Mouse (Mus musculus) MEL (cell line): ENCODE measurements around the gene Trmt5. TPM values are rescaled to one million over a fixed set of nuclear protein-coding genes. Genes with fewer than 3 reads are reported as not detected.

ENCODE experiments used
- DNase-seq: peaks from one replicate; pipeline ENCODE4 v3.0.0; 2011; ENCODE audit warnings: low read depth, low spot score
- H3K27ac ChIP-seq: 2 replicates; pipeline ENCODE4 v1.5.1; 2012; ENCODE audit warnings: low read depth, mild to moderate bottlenecking, control low read depth, low read length, moderate library complexity; ENCODE audit not compliant: control insufficient read depth
- H3K27me3 ChIP-seq, 2 experiments: fragments of 150-350 bp in 1 of 2; sonication (generic) in 1 of 2; 2 replicates each; pipeline ENCODE4 v1.6.1; 2012; ENCODE audit warnings: low read length in 2 of 2, mild to moderate bottlenecking in 2 of 2, improper control_type of control experiment in 1 of 2, moderate library complexity in 1 of 2; ENCODE audit not compliant: insufficient read depth in 2 of 2, control insufficient read depth in 1 of 2
- H3K36me3 ChIP-seq, 2 experiments: 2 replicates each; pipeline ENCODE4 v1.6.1; 2012 to 2014; ENCODE audit warnings: low read length in 2 of 2, improper control_type of control experiment in 1 of 2, inconsistent platforms in 1 of 2, mild to moderate bottlenecking in 1 of 2; ENCODE audit not compliant: insufficient read depth in 2 of 2, control insufficient read depth in 1 of 2
- H3K4me1 ChIP-seq, 2 experiments: fragments of 150-350 bp in 1 of 2; sonication (generic) in 1 of 2; 2 replicates each; pipeline ENCODE4 v1.6.1; 2012; ENCODE audit warnings: low read length in 2 of 2, improper control_type of control experiment in 1 of 2, mild to moderate bottlenecking in 1 of 2; ENCODE audit not compliant: insufficient read depth in 2 of 2, control insufficient read depth in 1 of 2
- H3K4me3 ChIP-seq, 2 experiments: fragments of 150-350 bp in 1 of 2; sonication (generic) in 1 of 2; 2 replicates each; pipeline ENCODE4 v1.5.1; 2012; ENCODE audit warnings: low read depth in 2 of 2, low read length in 2 of 2, mild to moderate bottlenecking in 2 of 2, moderate library complexity in 2 of 2, control low read depth in 1 of 2, improper control_type of control experiment in 1 of 2; ENCODE audit not compliant: control insufficient read depth in 1 of 2, insufficient read depth in 1 of 2
- H3K79me2 ChIP-seq: 2 replicates; pipeline ENCODE4 v1.6.1; 2012; ENCODE audit warnings: mild to moderate bottlenecking, low read length, moderate library complexity; ENCODE audit not compliant: control insufficient read depth, poor library complexity, insufficient read depth
- H3K9ac ChIP-seq: 2 replicates; pipeline ENCODE4 v1.6.1; 2012; ENCODE audit warnings: low read depth, mild to moderate bottlenecking, control low read depth, low read length, moderate library complexity; ENCODE audit not compliant: control insufficient read depth, poor library complexity, severe bottlenecking
- H3K9me3 ChIP-seq: fragments of 150-350 bp; sonication (generic); replicated peaks from 2 replicates; pipeline ENCODE4 v1.6.1; 2012; ENCODE audit warnings: mild to moderate bottlenecking, low read length, improper control_type of control experiment, moderate library complexity; ENCODE audit not compliant: insufficient read depth
- BHLHE40 ChIP-seq: IDR thresholded peaks from 2 replicates; pipeline ENCODE4 v1.6.1; 2012; ENCODE audit warnings: low read depth, mild to moderate bottlenecking, inconsistent platforms, low read length, improper control_type of control experiment, borderline replicate concordance
- CHD1 ChIP-seq: IDR thresholded peaks from 2 replicates; pipeline ENCODE4 v1.6.1; 2012; ENCODE audit warnings: low read depth, mild to moderate bottlenecking, inconsistent platforms, low read length, improper control_type of control experiment
- CHD2 ChIP-seq: IDR thresholded peaks from 2 replicates; pipeline ENCODE4 v1.6.1; 2011; ENCODE audit warnings: low read length, improper control_type of control experiment
- E2F4 ChIP-seq: IDR thresholded peaks from 2 replicates; pipeline ENCODE4 v1.6.1; 2011; ENCODE audit warnings: low read depth, low read length, improper control_type of control experiment, borderline replicate concordance
- ETS1 ChIP-seq: IDR thresholded peaks from 2 replicates; pipeline ENCODE4 v1.6.1; 2012; ENCODE audit warnings: low read depth, mild to moderate bottlenecking, inconsistent platforms, low read length, improper control_type of control experiment, moderate library complexity
- GABPA ChIP-seq: IDR thresholded peaks from 2 replicates; pipeline ENCODE4 v1.6.1; 2012; ENCODE audit warnings: low read depth, mild to moderate bottlenecking, inconsistent platforms, low read length, improper control_type of control experiment, moderate library complexity
- MAFK ChIP-seq: IDR thresholded peaks from 2 replicates; pipeline ENCODE4 v1.6.1; 2011; ENCODE audit warnings: low read depth, mild to moderate bottlenecking, low read length, improper control_type of control experiment, borderline replicate concordance
- MAX ChIP-seq: IDR thresholded peaks from 2 replicates; pipeline ENCODE4 v1.6.1; 2011; ENCODE audit warnings: low read length, improper control_type of control experiment
- MAZ ChIP-seq: IDR thresholded peaks from 2 replicates; pipeline ENCODE4 v1.6.1; 2012; ENCODE audit warnings: low read depth, mild to moderate bottlenecking, inconsistent platforms, low read length, improper control_type of control experiment
- MEF2A ChIP-seq: IDR thresholded peaks from 2 replicates; pipeline ENCODE4 v1.6.1; 2014; ENCODE audit warnings: low read depth, mild to moderate bottlenecking, inconsistent platforms, low read length, improper control_type of control experiment; ENCODE audit not compliant: poor library complexity, insufficient replicate concordance, severe bottlenecking; ENCODE audit errors: extremely low read depth
- MXI1 ChIP-seq: IDR thresholded peaks from 2 replicates; pipeline ENCODE4 v1.6.1; 2011; ENCODE audit warnings: mild to moderate bottlenecking, low read depth, low read length, improper control_type of control experiment
- MYB ChIP-seq: IDR thresholded peaks from 2 replicates; pipeline ENCODE4 v1.6.1; 2011; ENCODE audit warnings: mild to moderate bottlenecking, low read depth, low read length, improper control_type of control experiment
- MYC ChIP-seq: IDR thresholded peaks from 2 replicates; pipeline ENCODE4 v1.6.1; 2011; ENCODE audit warnings: low read depth, mild to moderate bottlenecking, low read length, improper control_type of control experiment, moderate library complexity
- NELFE ChIP-seq: IDR thresholded peaks from 2 replicates; pipeline ENCODE4 v1.6.1; 2011; ENCODE audit warnings: low read depth, low read length, improper control_type of control experiment
- NRF1 ChIP-seq: IDR thresholded peaks from 2 replicates; pipeline ENCODE4 v1.6.1; 2014; ENCODE audit warnings: low read depth, mild to moderate bottlenecking, inconsistent platforms, low read length, improper control_type of control experiment, moderate library complexity; ENCODE audit not compliant: poor library complexity, insufficient read depth, severe bottlenecking
- POLR2A ChIP-seq, 2 experiments: IDR thresholded peaks; 2 replicates each; pipeline ENCODE4 v1.6.1; 2011 to 2012; ENCODE audit warnings: low read length in 2 of 2, mild to moderate bottlenecking in 2 of 2, control low read depth in 1 of 2, improper control_type of control experiment in 1 of 2, low read depth in 1 of 2, moderate library complexity in 1 of 2; ENCODE audit not compliant: control insufficient read depth in 1 of 2, insufficient read depth in 1 of 2, poor library complexity in 1 of 2
- RCOR1 ChIP-seq: IDR thresholded peaks from 2 replicates; pipeline ENCODE4 v1.6.1; 2012; ENCODE audit warnings: low read depth, mild to moderate bottlenecking, inconsistent platforms, low read length, improper control_type of control experiment
- SIN3A ChIP-seq: IDR thresholded peaks from 2 replicates; pipeline ENCODE4 v1.6.1; 2012; ENCODE audit warnings: low read length, improper control_type of control experiment, inconsistent platforms
- TAL1 ChIP-seq: IDR thresholded peaks from 2 replicates; pipeline ENCODE4 v1.6.1; 2012; ENCODE audit warnings: mild to moderate bottlenecking, inconsistent platforms, low read length, moderate library complexity, mixed read lengths
- USF1 ChIP-seq: IDR thresholded peaks from 2 replicates; pipeline ENCODE4 v1.6.1; 2014; ENCODE audit warnings: low read depth, mild to moderate bottlenecking, inconsistent platforms, low read length, improper control_type of control experiment, moderate library complexity
- ZC3H11A ChIP-seq: IDR thresholded peaks from 2 replicates; pipeline ENCODE4 v1.6.1; 2012; ENCODE audit warnings: low read depth, mild to moderate bottlenecking, inconsistent platforms, low read length, improper control_type of control experiment
- ZKSCAN1 ChIP-seq: IDR thresholded peaks from 2 replicates; pipeline ENCODE4 v1.6.1; 2012; ENCODE audit warnings: low read depth, mild to moderate bottlenecking, inconsistent platforms, low read length, improper control_type of control experiment, moderate library complexity
- ZMIZ1 ChIP-seq: IDR thresholded peaks from 2 replicates; pipeline ENCODE4 v1.6.1; 2012; ENCODE audit warnings: low read depth, mild to moderate bottlenecking, inconsistent platforms, low read length, improper control_type of control experiment, moderate library complexity
- polyA plus RNA-seq, 2 experiments: library from polyadenylated mRNA; stranded (reverse) in 1 of 2; unstranded in 1 of 2; fragments of >175 nt in 1 of 2; fragments of >200 nt in 1 of 2; gene quantifications; 2 replicates each; pipeline versions ENCODE4 v1.2.1 to v1.2.4; 2012; ENCODE audit warnings: low replicate concordance in 2 of 2, low read depth in 1 of 2; ENCODE audit not compliant: insufficient read length in 2 of 2, insufficient read depth in 1 of 2, missing spikeins in 1 of 2
- total RNA-seq: library from RNA; depleted of rRNA; stranded (reverse); fragments of 300-350 nt; gene quantifications from 2 replicates; pipeline ENCODE4 v1.2.3, GENCODE M21; 2012

The Trmt5 gene
- total and polyA plus RNA-seq, 3 experiments: 24.0 to 28.1 TPM; not detected in 1

DNA sequence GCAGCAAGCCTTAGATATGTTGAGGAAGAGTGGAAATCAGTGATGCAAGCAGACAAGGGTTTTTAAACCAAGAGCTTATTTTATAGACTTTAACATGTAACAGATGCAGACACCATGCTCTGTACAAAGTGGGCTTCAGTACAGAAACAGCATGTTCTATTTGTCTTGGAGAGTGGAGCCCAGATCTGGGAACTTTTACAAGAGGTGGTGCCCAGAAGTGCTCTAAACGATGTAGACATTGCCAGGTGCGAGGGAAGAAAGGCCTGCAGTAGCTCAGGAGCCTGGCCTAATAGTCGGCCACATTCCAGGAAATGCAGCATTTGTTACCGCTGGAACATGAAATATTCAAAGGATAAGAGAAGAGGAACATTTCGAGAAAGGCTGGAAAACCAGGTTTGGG is 40.8 kb downstream of the Trmt5 start:
- H3K9ac ChIP-seq: no peak overlapping the region
- H3K27ac ChIP-seq: no peak overlapping the region
- H3K79me2 ChIP-seq: no peaks in the 10 kb centered on the region
- 0 out of 4 replicates have a peak, but pooled peaks cover 0 to 2% of the 10 kb centered on the region in 2 experiments for H3K4me1 ChIP-seq
- H3K36me3 ChIP-seq: no peaks in the 10 kb centered on the region; a peak in 1 of 4 replicates
- TF ChIP-seq MYB (no peak), MAZ (no peak), ZKSCAN1 (no peak), CHD2 (no peak), MEF2A (no peak), ZMIZ1 (no peak), GABPA (no peak), SIN3A (no peak), E2F4 (no peak), ZC3H11A (no peak), USF1 (no peak), MYC (no peak), MAX (no peak), RCOR1 (no peak), BHLHE40 (no peak)
- H3K9me3 ChIP-seq: no peaks in the 10 kb centered on the region
- no peak for DNase-seq
- H3K4me3 ChIP-seq: no peak overlapping the region
- no peaks in the 10 kb centered on the region for H3K27me3 ChIP-seq

- H3K27me3 ChIP-seq: no peaks in the 10 kb centered on the region
- no peaks in the 10 kb centered on the region for H3K9me3 ChIP-seq
- no peak overlapping the region for H3K9ac ChIP-seq
- no peak for DNase-seq
- TF ChIP-seq NRF1 (no peak), TAL1 (no peak), POLR2A (IDR thresholded peaks at IDR 0.05; ENCODE audit: control insufficient read depth in 1 of 2, insufficient read depth in 1 of 2, low read depth in 1 of 2, low read length in 2 of 2, poor library complexity in 1 of 2) (no peak), CHD1 (no peak), MXI1 (no peak), SIN3A (no peak), MAX (no peak), MAFK (no peak), NELFE (no peak), RCOR1 (no peak), ZKSCAN1 (no peak), MAZ (no peak), ZMIZ1 (no peak), MYB (no peak), E2F4 (no peak), MYC (no peak), CHD2 (no peak), ETS1 (no peak)
- TF ChIP-seq, all 39 proteins: peak for 0
- H3K27ac ChIP-seq: no peak overlapping the region
- H3K79me2 ChIP-seq: no peaks in the 10 kb centered on the region
- no peaks in the 10 kb centered on the region for H3K36me3 ChIP-seq
- H3K4me1 ChIP-seq: 0 out of 4 replicates have a peak, but pooled peaks cover 0 to 2% of the 10 kb centered on the region in 2 experiments
- H3K4me3 ChIP-seq: no peak overlapping the region
These were observed 44.5 kb downstream of the Trmt5 start for GRCm38 (mm10) chr12:73241960-73242359.
